ENCODE assay signal across 13 mouse cellular contexts in the genomic region with DNA sequence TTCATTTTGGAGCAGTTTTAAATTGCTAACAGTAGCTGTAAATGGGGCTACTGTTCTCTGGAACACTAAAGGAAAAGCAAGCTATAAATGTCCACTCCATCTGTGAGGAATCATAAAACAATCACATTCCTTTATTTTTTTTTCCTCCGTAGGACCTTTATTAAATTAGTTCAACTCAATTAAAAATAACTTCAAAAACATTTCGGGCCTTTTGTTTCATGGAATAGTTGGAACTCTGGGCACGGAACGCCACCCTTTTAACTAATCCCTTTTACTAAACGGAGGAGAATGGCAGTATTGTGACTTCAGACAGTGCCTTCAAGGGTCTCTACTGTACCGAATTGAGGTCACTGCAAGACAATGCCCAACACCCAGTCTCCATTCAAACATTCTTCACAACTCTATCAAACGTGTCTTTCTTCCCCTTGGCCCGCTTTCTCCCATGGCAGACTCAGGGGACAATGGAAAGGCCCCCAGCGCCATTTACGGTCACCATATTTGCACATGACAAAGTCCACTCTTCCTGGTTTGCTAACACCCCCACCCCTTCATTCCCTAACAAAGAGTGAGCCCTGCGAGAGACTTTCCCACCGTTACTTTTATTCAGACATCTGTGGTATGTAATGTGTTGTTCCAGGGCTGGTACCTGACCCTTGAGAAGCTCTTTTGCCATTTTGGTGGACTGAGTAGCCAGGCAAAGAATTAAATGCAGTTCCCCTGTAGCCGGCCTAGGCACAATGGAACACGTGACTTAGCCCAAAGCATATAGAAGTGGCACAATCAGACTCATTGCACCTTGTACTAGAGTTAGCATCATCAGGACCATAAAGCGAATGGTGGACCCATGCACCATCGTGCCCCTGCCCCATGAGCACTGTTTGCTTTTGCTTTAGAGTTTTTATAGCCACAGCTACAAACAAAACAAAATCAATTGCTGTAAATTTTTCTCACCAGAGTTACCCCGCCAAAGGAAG.
DNase-seq lines count a peak whose midpoint lies in the region; ATAC-seq and TF ChIP-seq lines count a peak whose summit lies in the region.
"Had no signal": no experiment of that assay in that cellular context is flagged by ENCODE, and none has a peak within 500 bp of the region (broad histone marks: within the 10 kb centered on the region; RNA-seq: fewer than 3 reads in every experiment).

No protein-coding gene starts in this region.

- H3K9ac ChIP-seq in kidney, postnatal 0 days (ENCODE audit: low read depth, low read length) = no peak overlapping the region
- H3K9ac ChIP-seq in forebrain, embryonic 16.5 days (replicated peaks; ENCODE audit: low read depth, low read length) = no peak overlapping the region
- H3K9ac ChIP-seq in limb, embryonic 12.5 days (replicated peaks) = no peak overlapping the region
- H3K9ac ChIP-seq: limb, embryonic 13.5 days had no signal

- H3K4me2 ChIP-seq in kidney, postnatal 0 days (ENCODE audit: low read length) = no peak overlapping the region
- peak overlapping the region; percentile 32 for H3K4me2 ChIP-seq in forebrain, embryonic 16.5 days (ENCODE audit: low read length)
- peak overlapping the region; percentile 21; the same call in 1 of the 2 replicates for H3K4me2 ChIP-seq in limb, embryonic 12.5 days

- H3K36me3 ChIP-seq in kidney, postnatal 0 days (ENCODE audit: insufficient read depth, low read length) = no peaks in the 10 kb centered on the region
- H3K36me3 ChIP-seq in forebrain, embryonic 16.5 days (ENCODE audit: control insufficient read depth, insufficient read depth) = no peaks in the 10 kb centered on the region
- H3K36me3 ChIP-seq in limb, embryonic 12.5 days = no peaks in the 10 kb centered on the region
- H3K36me3 ChIP-seq: limb, embryonic 13.5 days had no signal

- DNase-seq in kidney, postnatal 0 days (ENCODE audit: low spot score) = peak; percentile 75
- no peak for DNase-seq in kidney, adult 8-10 months
- DNase-seq in retina, embryonic 14.5 days (ENCODE audit: low spot score) = peak; percentile 65
- no peak for DNase-seq in ovary, adult 18-20 months (ENCODE audit: low spot score)
- DNase-seq in kidney, postnatal 36 days = no peak
- no peak for DNase-seq in right cerebral cortex, postnatal 4 days
- DNase-seq: cerebellum, adult 9-10 months; heart, postnatal 4 days; lung, postnatal 4 days; thymus, postnatal 14 days had no signal

- no peak for ATAC-seq in kidney, postnatal 0 days (replicated peaks; ENCODE audit: low FRiP score, low read depth)
- peak; percentile 80 for ATAC-seq in forebrain, embryonic 16.5 days
- ATAC-seq in limb, embryonic 12.5 days (ENCODE audit: insufficient number of reproducible peaks, insufficient read depth, low FRiP score, low TSS enrichment, low read depth) = no peak

- WGBS in kidney, postnatal 0 days = 60% methylated on average over 17 of the region's 17 CpGs
- WGBS in forebrain, embryonic 16.5 days = 18% methylated on average over 17 of the region's 17 CpGs
- 46% methylated on average over 17 of the region's 17 CpGs for WGBS in limb, embryonic 12.5 days

- H3K27me3 ChIP-seq in kidney, postnatal 0 days (ENCODE audit: insufficient read depth, low read length) = no peaks in the 10 kb centered on the region
- H3K27me3 ChIP-seq in forebrain, embryonic 16.5 days (replicated peaks; ENCODE audit: control insufficient read depth, insufficient read depth, low read length) = no peaks in the 10 kb centered on the region
- H3K27me3 ChIP-seq in limb, embryonic 12.5 days = peaks cover 3% of the 10 kb centered on the region; the same call in 1 of the 2 replicates

- no peak for TF ChIP-seq CTCF in kidney, postnatal 0 days (IDR thresholded peaks at IDR 0.05; ENCODE audit: low read depth)

- no peaks in the 10 kb centered on the region for H3K4me1 ChIP-seq in kidney, postnatal 0 days (replicated peaks; ENCODE audit: insufficient read depth, low read length)
- H3K4me1 ChIP-seq in forebrain, embryonic 16.5 days (replicated peaks; ENCODE audit: control insufficient read depth, insufficient read depth, low read length) = peaks cover 18% of the 10 kb centered on the region
- H3K4me1 ChIP-seq in limb, embryonic 12.5 days (replicated peaks) = peaks cover 15% of the 10 kb centered on the region

- H3K27ac ChIP-seq in kidney, postnatal 0 days = no peak overlapping the region
- peak overlapping the region; percentile 75 for H3K27ac ChIP-seq in forebrain, embryonic 16.5 days (ENCODE audit: low read length)
- peak overlapping the region; percentile 73 for H3K27ac ChIP-seq in limb, embryonic 12.5 days

- no peaks in the 10 kb centered on the region for H3K9me3 ChIP-seq in kidney, postnatal 0 days (replicated peaks; ENCODE audit: low read length)
- no peaks in the 10 kb centered on the region for H3K9me3 ChIP-seq in forebrain, embryonic 16.5 days (ENCODE audit: control insufficient read depth, low read length)
- H3K9me3 ChIP-seq in limb, embryonic 12.5 days = no peaks in the 10 kb centered on the region
- H3K9me3 ChIP-seq: limb, embryonic 13.5 days had no signal

- H3K4me3 ChIP-seq in kidney, postnatal 0 days (replicated peaks; ENCODE audit: low read depth, low read length) = no peak overlapping the region
- no peak overlapping the region for H3K4me3 ChIP-seq in forebrain, embryonic 16.5 days (replicated peaks; ENCODE audit: low read length)
- H3K4me3 ChIP-seq in limb, embryonic 12.5 days (replicated peaks) = no peak overlapping the region
- H3K4me3 ChIP-seq: limb, embryonic 13.5 days had no signal

Comparison
In these comparisons a context has a peak if more than half of its experiments do, and no peak if none do; other contexts are left out.
1. DNase-seq: peak in kidney, postnatal 0 days (single experiment) and retina, embryonic 14.5 days (single experiment); none in kidney, adult 8-10 months (0 of 2), ovary, adult 18-20 months (single experiment), kidney, postnatal 36 days (0 of 2) and right cerebral cortex, postnatal 4 days (single experiment).